Mouse (Mus musculus) hindbrain, embryonic 16.5 days (tissue): ENCODE measurements around the gene Insyn1. TPM values are rescaled to one million over a fixed set of nuclear protein-coding genes. Genes with fewer than 3 reads are reported as not detected.

Source experiments
- ATAC-seq: fragments of 200-750 bp; cut with Nextera tagmentation; 2 replicates; pipeline ENCODE4 v1.8.0; 2017; ENCODE audit warnings: moderate TSS enrichment, moderate library complexity
- H3K27ac ChIP-seq: fragments of 300-500 bp; sonication (generic); 2 replicates; pipeline ENCODE4 v1.5.1; 2014; ENCODE audit warnings: low read depth, mild to moderate bottlenecking, control low read depth, low read length, moderate library complexity
- H3K27me3 ChIP-seq: fragments of 300-500 bp; sonication (generic); replicated peaks from 2 replicates; pipeline ENCODE4 v1.6.1; 2014; ENCODE audit warnings: low read length; ENCODE audit not compliant: control insufficient read depth, insufficient read depth
- H3K36me3 ChIP-seq: fragments of 300-500 bp; sonication (generic); 2 replicates; pipeline ENCODE4 v1.6.1; 2014; ENCODE audit warnings: mild to moderate bottlenecking, low read length, moderate library complexity, mixed read lengths; ENCODE audit not compliant: control insufficient read depth, insufficient read depth
- H3K4me1 ChIP-seq: fragments of 300-500 bp; sonication (generic); 2 replicates; pipeline ENCODE4 v1.6.1; 2014; ENCODE audit warnings: low read depth, low read length; ENCODE audit not compliant: control insufficient read depth, insufficient read depth
- H3K4me2 ChIP-seq: fragments of 300-500 bp; sonication (generic); 2 replicates; pipeline ENCODE4 v1.6.1; 2014; ENCODE audit warnings: mild to moderate bottlenecking, low read length, control low read depth, moderate library complexity
- H3K4me3 ChIP-seq: fragments of 300-500 bp; sonication (generic); 2 replicates; pipeline ENCODE4 v1.5.1; 2014; ENCODE audit warnings: mild to moderate bottlenecking, low read length, control low read depth, moderate library complexity
- H3K9ac ChIP-seq: fragments of 300-500 bp; sonication (generic); 2 replicates; pipeline ENCODE4 v1.6.1; 2014; ENCODE audit warnings: low read depth, mild to moderate bottlenecking, control low read depth, low read length, moderate library complexity
- H3K9me3 ChIP-seq: fragments of 300-500 bp; sonication (generic); 2 replicates; pipeline ENCODE4 v1.6.1; 2014; ENCODE audit warnings: mild to moderate bottlenecking, low read length, moderate library complexity; ENCODE audit not compliant: control insufficient read depth
- WGBS: fragments of 180-500 bp; shearing (Covaris S2); extraction: QIAGEN DNeasy Blood & Tissue Kit; methylation state at CpG from one replicate; pipeline ENCODE4 v1.1.7; 2014; 5-methylcytosine and 5-hydroxymethylcytosine counted together
- polyA plus RNA-seq: library from polyadenylated mRNA; unstranded; fragments of >200 nt; fragmentation: Nextera tagmentation; extraction: Ambion mirVana; gene quantifications from 2 replicates; pipeline ENCODE4 v1.2.1, GENCODE M21; 2015

Insyn1 gene
- polyA plus RNA-seq, 1 experiment from 2014 or later = 8.5 TPM

- Histone ChIP-seq H3K4me2 (no peak overlapping the region), H3K4me1 (no peaks in the 10 kb centered on the region), H3K27ac (no peak overlapping the region), H3K36me3 (no peaks in the 10 kb centered on the region), H3K9me3 (no peaks in the 10 kb centered on the region), H3K27me3 (no peaks in the 10 kb centered on the region), H3K4me3 (no peak overlapping the region), H3K9ac (no peak overlapping the region)
- WGBS = 86% methylated on average over 12 of the region's 12 CpGs
- no peak for ATAC-seq
Observed at GRCm38 (mm10) chr9:58447997-58448595, 40.3 kb upstream of the Insyn1 start.

GRCm38 (mm10) chr9:58449526-58449925 lies 38.9 kb upstream of the Insyn1 start:
- H3K9ac ChIP-seq = no peak overlapping the region
- ATAC-seq = 0 out of 2 replicates have a peak, but pooled peaks have one; percentile 40
- H3K4me2 ChIP-seq = no peak overlapping the region
- no peak overlapping the region for H3K27ac ChIP-seq
- no peaks in the 10 kb centered on the region for H3K4me1 ChIP-seq
- H3K36me3 ChIP-seq = no peaks in the 10 kb centered on the region
- WGBS = 18% methylated on average over 3 of the region's 3 CpGs
- H3K27me3 ChIP-seq = no peaks in the 10 kb centered on the region
- H3K4me3 ChIP-seq = no peak overlapping the region
- H3K9me3 ChIP-seq = no peaks in the 10 kb centered on the region

- no peak overlapping the region for H3K9ac ChIP-seq
- H3K36me3 ChIP-seq = no peaks in the 10 kb centered on the region
- WGBS = 84% methylated on average over 5 of the region's 5 CpGs
- ATAC-seq = no peak
- no peaks in the 10 kb centered on the region for H3K27me3 ChIP-seq
- H3K27ac ChIP-seq = no peak overlapping the region
- no peaks in the 10 kb centered on the region for H3K9me3 ChIP-seq
- no peak overlapping the region for H3K4me3 ChIP-seq
- H3K4me1 ChIP-seq = peaks cover 32% of the 10 kb centered on the region
- no peak overlapping the region for H3K4me2 ChIP-seq
Observed at GRCm38 (mm10) chr9:58453791-58454378, 34.5 kb upstream of the Insyn1 start.

DNA sequence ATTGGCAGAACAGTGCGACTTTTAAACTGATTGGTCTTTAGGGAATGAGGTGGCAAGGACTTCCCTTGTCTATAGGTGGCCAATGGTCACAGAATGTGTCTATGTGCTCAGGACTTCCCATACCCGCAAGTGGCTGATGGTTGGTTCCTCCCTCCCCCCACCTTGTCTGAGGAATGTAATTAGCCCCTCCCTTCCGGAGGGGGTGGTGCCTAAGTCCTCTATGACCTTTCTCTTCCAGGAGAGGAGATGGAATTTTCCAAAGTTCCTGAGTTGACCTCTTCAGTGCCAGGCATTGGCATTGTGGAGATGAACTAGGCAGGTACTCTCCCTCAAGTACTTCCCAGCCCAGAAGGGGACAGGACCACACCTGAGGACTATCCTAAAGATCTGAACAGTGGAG lies 33.5 kb upstream of the Insyn1 start:
- Histone ChIP-seq H3K9me3 (no peaks in the 10 kb centered on the region), H3K4me2 (no peak overlapping the region), H3K4me1 (peaks cover 32% of the 10 kb centered on the region), H3K36me3 (no peaks in the 10 kb centered on the region), H3K27me3 (no peaks in the 10 kb centered on the region), H3K27ac (no peak overlapping the region), H3K9ac (no peak overlapping the region), H3K4me3 (no peak overlapping the region)
- ATAC-seq = no peak
- WGBS = 51% methylated on average over 3 of the region's 3 CpGs

- H3K9me3 ChIP-seq = no peaks in the 10 kb centered on the region
- H3K4me2 ChIP-seq = no peak overlapping the region; the same call in 1 of the 2 replicates
- H3K27me3 ChIP-seq = no peaks in the 10 kb centered on the region
- peaks cover 32% of the 10 kb centered on the region for H3K4me1 ChIP-seq
- H3K4me3 ChIP-seq = no peak overlapping the region
- no peak overlapping the region; the same call in 1 of the 2 replicates for H3K9ac ChIP-seq
- 3% methylated on average over 13 of the region's 13 CpGs for WGBS
- H3K27ac ChIP-seq = peak overlapping the region; percentile 23; the same call in 1 of the 2 replicates
- ATAC-seq = peak; percentile 74
- H3K36me3 ChIP-seq = no peaks in the 10 kb centered on the region
Observed at GRCm38 (mm10) chr9:58455798-58456197, 32.6 kb upstream of the Insyn1 start.

- WGBS = 42% methylated on average over 7 of the region's 7 CpGs
- Histone ChIP-seq H3K4me2 (no peak overlapping the region), H3K9ac (no peak overlapping the region), H3K4me1 (peaks cover 32% of the 10 kb centered on the region), H3K9me3 (no peaks in the 10 kb centered on the region), H3K27ac (peak overlapping the region; percentile 64), H3K4me3 (no peak overlapping the region), H3K27me3 (no peaks in the 10 kb centered on the region), H3K36me3 (no peaks in the 10 kb centered on the region)
- peak; percentile 75 for ATAC-seq
Observed at GRCm38 (mm10) chr9:58457481-58457955, 30.9 kb upstream of the Insyn1 start.

- no peak for ATAC-seq
- Histone ChIP-seq H3K4me2 (no peak overlapping the region), H3K9ac (no peak overlapping the region), H3K4me3 (no peak overlapping the region), H3K27ac (peak overlapping the region; percentile 32; the same call in 1 of the 2 replicates), H3K4me1 (peaks cover 32% of the 10 kb centered on the region), H3K9me3 (no peaks in the 10 kb centered on the region), H3K27me3 (no peaks in the 10 kb centered on the region), H3K36me3 (no peaks in the 10 kb centered on the region)
- 75% methylated on average over 3 of the region's 3 CpGs for WGBS
Observed at GRCm38 (mm10) chr9:58458341-58458740, 30.1 kb upstream of the Insyn1 start.

GRCm38 (mm10) chr9:58458856-58459553 lies 29.4 kb upstream of the Insyn1 start:
- peaks cover 32% of the 10 kb centered on the region for H3K4me1 ChIP-seq
- H3K9ac ChIP-seq = no peak overlapping the region
- no peaks in the 10 kb centered on the region for H3K27me3 ChIP-seq
- H3K9me3 ChIP-seq = no peaks in the 10 kb centered on the region
- ATAC-seq = no peak
- H3K36me3 ChIP-seq = no peaks in the 10 kb centered on the region
- H3K4me2 ChIP-seq = no peak overlapping the region
- WGBS = 73% methylated on average over 6 of the region's 6 CpGs
- no peak overlapping the region for H3K27ac ChIP-seq
- H3K4me3 ChIP-seq = no peak overlapping the region

- no peak overlapping the region for H3K9ac ChIP-seq
- H3K27me3 ChIP-seq = no peaks in the 10 kb centered on the region
- no peaks in the 10 kb centered on the region for H3K9me3 ChIP-seq
- H3K4me1 ChIP-seq = peaks cover 5% of the 10 kb centered on the region
- no peaks in the 10 kb centered on the region for H3K36me3 ChIP-seq
- WGBS = 40% methylated on average over 5 of the region's 5 CpGs
- H3K4me3 ChIP-seq = no peak overlapping the region
- ATAC-seq = peak; percentile 81
- no peak overlapping the region for H3K4me2 ChIP-seq
- no peak overlapping the region for H3K27ac ChIP-seq
Observed at GRCm38 (mm10) chr9:58467345-58468025, 20.9 kb upstream of the Insyn1 start.
